Mouse (Mus musculus) cortical plate, adult 2 months (tissue): Measurements from ENCODE around the gene Grin2b.

Experiments used
- CTCF ChIP-seq: fragments of 200-500 bp; IDR thresholded peaks from 2 replicates; pipeline ENCODE4 v1.5.1; 2011; ENCODE audit warnings: mild to moderate bottlenecking, control low read depth, low read length; ENCODE audit not compliant: insufficient read depth; ENCODE audit errors: extremely low read depth
- POLR2A ChIP-seq: fragments of 200-500 bp; IDR thresholded peaks from 2 replicates; pipeline ENCODE4 v1.6.1; 2011; ENCODE audit warnings: mild to moderate bottlenecking, low read length, control low read depth; ENCODE audit not compliant: insufficient read depth; ENCODE audit errors: extremely low read depth

DNA sequence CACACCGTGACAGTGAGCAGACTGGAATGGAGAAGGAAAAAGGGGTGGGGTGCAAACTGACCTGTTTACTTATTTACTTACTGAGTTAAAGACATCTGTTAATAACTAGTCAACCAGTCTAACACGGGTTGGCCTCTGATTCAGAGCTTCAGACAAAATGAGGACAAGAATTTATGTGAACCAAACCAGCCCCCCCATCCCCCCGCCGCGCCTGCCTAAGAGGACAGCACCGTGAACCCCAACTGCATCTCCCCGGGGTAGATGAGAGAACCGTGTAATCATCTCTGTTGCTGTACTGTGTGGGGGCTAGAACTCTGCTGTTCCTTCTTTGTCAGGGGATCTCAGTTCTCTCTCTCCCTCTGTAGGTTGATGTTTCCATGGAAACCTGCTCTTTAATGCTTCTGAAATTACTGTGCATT, 319.1 kb downstream of the Grin2b start:
- TF ChIP-seq POLR2A (no peak), CTCF (no peak)
